In the genomic region with DNA sequence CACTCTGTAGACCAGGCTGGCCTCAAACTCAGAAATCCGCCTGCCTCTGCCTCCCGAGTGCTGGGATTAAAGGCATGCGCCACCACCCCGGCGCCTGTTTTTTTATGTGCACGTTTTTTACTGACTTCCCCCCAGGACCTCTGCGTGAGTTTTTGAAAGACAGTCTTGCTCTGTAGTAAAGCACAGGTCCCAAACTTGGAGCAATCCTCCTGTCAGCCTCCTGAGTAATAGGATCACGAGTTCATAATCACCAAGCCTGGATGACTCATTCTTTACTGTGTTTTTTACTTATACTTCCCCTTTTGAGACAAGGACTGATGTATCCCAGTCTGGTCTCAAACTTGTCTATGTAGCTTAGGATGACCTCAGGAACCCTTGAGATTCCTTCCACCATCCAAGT, we compare ENCODE assay signal across 1 mouse cellular context.
TF ChIP-seq lines count a peak whose summit lies in the region.

No protein-coding gene starts in this region.

TF ChIP-seq in MEL, 35 proteins besides CTCF, POLR2A, EP300 and RAD21:
- TF ChIP-seq SMC3 (IDR thresholded peaks at IDR 0.05; ENCODE audit: low read depth, low read length) (no peak), USF1 (IDR thresholded peaks at IDR 0.05; ENCODE audit: low read depth, low read length) (0 out of 2 replicates have a peak, but pooled peaks have one; percentile 14), MAZ (IDR thresholded peaks at IDR 0.05; ENCODE audit: low read depth, low read length) (no peak), ETS1 (IDR thresholded peaks at IDR 0.05; ENCODE audit: low read depth, low read length) (peak; percentile 75), BHLHE40 (IDR thresholded peaks at IDR 0.05; ENCODE audit: borderline replicate concordance, low read depth, low read length) (peak; percentile 23; the same call in 1 of the 2 replicates), TAL1 (IDR thresholded peaks at IDR 0.05; ENCODE audit: low read length) (no peak), SIN3A (IDR thresholded peaks at IDR 0.05; ENCODE audit: low read length) (peak; percentile 45; the same call in 1 of the 2 replicates), ZMIZ1 (IDR thresholded peaks at IDR 0.05; ENCODE audit: low read depth, low read length) (no peak), RCOR1 (IDR thresholded peaks at IDR 0.05; ENCODE audit: low read depth, low read length) (no peak), JUND (IDR thresholded peaks at IDR 0.05; ENCODE audit: low read depth, low read length) (peak; percentile 81; the same call in 1 of the 2 replicates), TCF12 (IDR thresholded peaks at IDR 0.05; ENCODE audit: low read depth, low read length) (no peak), ZNF384 (IDR thresholded peaks at IDR 0.05; ENCODE audit: low read depth, low read length) (no peak), UBTF (IDR thresholded peaks at IDR 0.05; ENCODE audit: borderline replicate concordance, insufficient read depth, low read depth, low read length) (no peak), MEF2A (IDR thresholded peaks at IDR 0.05; ENCODE audit: extremely low read depth, insufficient replicate concordance, low read depth, low read length, poor library complexity, severe bottlenecking) (no peak), E2F4 (IDR thresholded peaks at IDR 0.05; ENCODE audit: borderline replicate concordance, low read depth, low read length) (no peak), NRF1 (IDR thresholded peaks at IDR 0.05; ENCODE audit: insufficient read depth, low read depth, low read length, poor library complexity, severe bottlenecking) (no peak), MYC (IDR thresholded peaks at IDR 0.05; ENCODE audit: low read depth, low read length) (peak; percentile 53; the same call in 1 of the 2 replicates), MYB (IDR thresholded peaks at IDR 0.05; ENCODE audit: low read depth, low read length) (no peak), POLR2AphosphoS2 (IDR thresholded peaks at IDR 0.05; ENCODE audit: low read length) (no peak), CHD2 (IDR thresholded peaks at IDR 0.05; ENCODE audit: low read length) (no peak), CHD1 (IDR thresholded peaks at IDR 0.05; ENCODE audit: low read depth, low read length) (no peak), TBP (IDR thresholded peaks at IDR 0.05; ENCODE audit: low read depth, low read length) (no peak), KAT2A (conservative IDR thresholded peaks at IDR 0.05; ENCODE audit: low read depth, low read length) (no peak)
